Mouse (Mus musculus) midbrain, embryonic 11.5 days (tissue): ENCODE measurements at regions not wholly inside any gene's neighbourhood (a gene's known extent, or its start where the extent isn't known, plus 50 kb on each side); places are given as distances from the start of the nearest gene placed in this dataset.

Experiments used
- ATAC-seq: fragments of 200-750 bp; cut with Nextera tagmentation; 2 replicates; pipeline ENCODE4 v1.8.0; 2017; ENCODE audit warnings: moderate TSS enrichment, moderate library complexity; ENCODE audit not compliant: low FRiP score
- DNase-seq: peaks from one replicate; pipeline ENCODE4 v3.0.0; 2015; ENCODE audit warnings: low spot score; ENCODE audit errors: missing footprints
- H3K27ac ChIP-seq: fragments of 300-500 bp; sonication (generic); 2 replicates; pipeline ENCODE4 v1.5.1; 2014; ENCODE audit warnings: low read depth, low read length
- H3K27me3 ChIP-seq: fragments of 300-500 bp; sonication (generic); 2 replicates; pipeline ENCODE4 v1.6.1; 2014; ENCODE audit warnings: mild to moderate bottlenecking, low read length, moderate library complexity, mixed read lengths; ENCODE audit not compliant: control insufficient read depth, insufficient read depth
- H3K36me3 ChIP-seq: fragments of 300-500 bp; sonication (generic); 2 replicates; pipeline ENCODE4 v1.6.1; 2014; ENCODE audit warnings: mild to moderate bottlenecking, low read length, moderate library complexity, mixed read lengths; ENCODE audit not compliant: control insufficient read depth, insufficient read depth
- H3K4me1 ChIP-seq: fragments of 300-500 bp; sonication (generic); 2 replicates; pipeline ENCODE4 v1.6.1; 2014; ENCODE audit warnings: low read length; ENCODE audit not compliant: control insufficient read depth, insufficient read depth
- H3K4me2 ChIP-seq: fragments of 300-500 bp; sonication (generic); 2 replicates; pipeline ENCODE4 v1.6.1; 2014; ENCODE audit warnings: mild to moderate bottlenecking, moderate library complexity
- H3K4me3 ChIP-seq: fragments of 300-500 bp; sonication (generic); 2 replicates; pipeline ENCODE4 v1.5.1; 2014; ENCODE audit warnings: low read depth, low read length
- H3K9ac ChIP-seq: fragments of 300-500 bp; sonication (generic); 2 replicates; pipeline ENCODE4 v1.6.1; 2014; ENCODE audit warnings: low read length
- H3K9me3 ChIP-seq: fragments of 300-500 bp; sonication (generic); 2 replicates; pipeline ENCODE4 v1.6.1; 2016; ENCODE audit warnings: low read length; ENCODE audit not compliant: control insufficient read depth
- whole genome bisulfite sequencing: fragments of 180-500 bp; shearing (Covaris S2); extraction: QIAGEN DNeasy Blood & Tissue Kit; methylation state at CpG from one replicate; pipeline ENCODE4 v1.1.7; 2014; 5-methylcytosine and 5-hydroxymethylcytosine counted together

GRCm38 (mm10) chr5:43445620-43446019 lies 69.7 kb upstream of the C1qtnf7 start:
- Histone ChIP-seq H3K36me3 (no peaks in the 10 kb centered on the region), H3K4me2 (no peak overlapping the region), H3K9ac (no peak overlapping the region), H3K27ac (no peak overlapping the region), H3K4me1 (no peaks in the 10 kb centered on the region), H3K4me3 (no peak overlapping the region), H3K27me3 (no peaks in the 10 kb centered on the region), H3K9me3 (no peaks in the 10 kb centered on the region; the same call in 1 of the 2 replicates)
- ATAC-seq (no peak), DNase-seq (no peak)

DNA sequence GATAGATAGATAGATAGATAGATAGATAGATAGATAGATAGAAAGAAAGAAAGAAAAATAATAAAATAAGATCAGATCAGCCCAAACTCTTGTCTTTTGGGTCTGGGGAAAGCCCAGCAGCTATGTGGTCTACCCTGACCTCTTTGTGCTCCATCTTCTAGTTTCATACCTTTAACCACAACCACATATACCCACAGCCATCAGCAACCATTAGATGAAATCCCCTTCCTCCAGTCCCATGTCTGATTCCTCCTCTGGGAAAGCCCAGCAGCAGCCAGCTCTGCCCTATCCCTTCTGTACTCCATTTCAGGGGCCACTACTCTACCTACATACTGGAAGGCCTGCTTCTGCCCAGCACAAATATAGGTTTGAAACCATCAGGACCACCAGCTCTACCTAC lies 69.0 kb upstream of the C1qtnf7 start:
- DNase-seq (no peak), ATAC-seq (no peak)
- H3K9me3 ChIP-seq, result no peaks in the 10 kb centered on the region; the same call in 1 of the 2 replicates
- no peaks in the 10 kb centered on the region for H3K27me3 ChIP-seq
- no peak overlapping the region for H3K9ac ChIP-seq
- H3K4me1 ChIP-seq, result no peaks in the 10 kb centered on the region
- H3K4me2 ChIP-seq, result no peak overlapping the region
- no peaks in the 10 kb centered on the region for H3K36me3 ChIP-seq
- no peak overlapping the region for H3K4me3 ChIP-seq
- no peak overlapping the region for H3K27ac ChIP-seq

GRCm38 (mm10) chr5:43456018-43456417 lies 59.3 kb upstream of the C1qtnf7 start:
- Histone ChIP-seq H3K4me3 (no peak overlapping the region), H3K9ac (no peak overlapping the region), H3K27ac (no peak overlapping the region), H3K4me1 (no peaks in the 10 kb centered on the region), H3K36me3 (no peaks in the 10 kb centered on the region), H3K9me3 (no peaks in the 10 kb centered on the region), H3K27me3 (no peaks in the 10 kb centered on the region), H3K4me2 (no peak overlapping the region)
- whole genome bisulfite sequencing, result 91% methylated on average over 3 of the region's 3 CpGs
- DNase-seq (no peak), ATAC-seq (no peak)

GRCm38 (mm10) chr5:43457725-43458124 lies 57.6 kb upstream of the C1qtnf7 start:
- Histone ChIP-seq H3K27me3 (no peaks in the 10 kb centered on the region), H3K4me1 (no peaks in the 10 kb centered on the region), H3K36me3 (no peaks in the 10 kb centered on the region), H3K9ac (no peak overlapping the region), H3K27ac (no peak overlapping the region), H3K4me3 (no peak overlapping the region), H3K9me3 (no peaks in the 10 kb centered on the region), H3K4me2 (no peak overlapping the region)
- ATAC-seq (no peak), DNase-seq (no peak)
- WGBS, result 85% methylated on average over 7 of the region's 7 CpGs

DNA sequence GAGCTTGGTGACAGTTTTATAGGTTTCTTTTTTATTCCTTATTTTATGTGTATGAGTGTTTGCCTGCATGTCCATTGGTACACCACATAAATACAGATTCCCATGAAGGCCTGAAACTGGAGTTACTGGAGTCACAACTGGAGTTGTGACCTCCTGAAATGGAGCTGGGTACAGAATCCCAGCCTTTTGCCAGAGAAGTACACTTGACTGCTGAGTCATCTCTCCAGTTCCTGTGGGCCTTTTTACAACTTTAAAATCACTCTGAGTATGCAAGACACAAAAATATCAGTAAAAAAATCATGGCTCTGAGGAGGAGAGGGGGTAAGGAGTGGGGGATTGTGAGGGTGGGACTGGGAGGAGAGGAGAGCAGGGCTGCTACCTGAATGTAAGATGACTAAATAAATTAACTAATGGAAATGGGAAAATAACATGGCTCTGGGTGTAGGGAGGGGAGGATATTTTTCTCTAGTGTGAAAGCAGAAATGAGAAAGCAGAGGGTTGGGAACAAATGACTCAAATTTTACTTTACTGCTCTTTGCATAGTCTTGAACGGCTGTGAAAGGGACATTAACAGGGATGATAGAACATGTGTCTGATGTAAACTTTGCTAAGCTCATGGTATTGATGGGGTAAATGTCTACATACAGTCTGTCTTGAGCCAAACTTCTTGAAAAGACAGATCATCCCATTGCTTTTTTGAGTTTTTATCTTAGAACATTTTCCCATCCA lies 53.2 kb upstream of the C1qtnf7 start:
- H3K9me3 ChIP-seq, result no peaks in the 10 kb centered on the region
- DNase-seq (no peak), ATAC-seq (no peak)
- H3K4me1 ChIP-seq, result no peaks in the 10 kb centered on the region
- H3K4me3 ChIP-seq, result no peak overlapping the region
- H3K27ac ChIP-seq, result no peak overlapping the region
- H3K4me2 ChIP-seq, result no peak overlapping the region
- 88% methylated on average over 1 of the region's 1 CpGs for WGBS
- no peaks in the 10 kb centered on the region for H3K27me3 ChIP-seq
- H3K36me3 ChIP-seq, result no peaks in the 10 kb centered on the region
- no peak overlapping the region for H3K9ac ChIP-seq
